Mouse (Mus musculus) liver, embryonic 12.5 days (tissue): ENCODE results near the gene D930020B18Rik. TPM values are rescaled to one million over a fixed set of nuclear protein-coding genes. Genes with fewer than 3 reads are reported as not detected.

Source experiments
- ATAC-seq: fragments of 200-750 bp; cut with Nextera tagmentation; 2 replicates; pipeline ENCODE4 v1.8.0; 2017; ENCODE audit warnings: moderate number of reproducible peaks, mild to moderate bottlenecking, moderate library complexity
- H3K27ac ChIP-seq: fragments of 300-500 bp; sonication (generic); 2 replicates; pipeline ENCODE4 v1.5.1; 2016; ENCODE audit warnings: mild to moderate bottlenecking
- H3K27me3 ChIP-seq: fragments of 300-500 bp; sonication (generic); replicated peaks from 2 replicates; pipeline ENCODE4 v1.6.1; 2016; ENCODE audit warnings: mild to moderate bottlenecking, moderate library complexity
- H3K36me3 ChIP-seq: fragments of 300-500 bp; sonication (generic); 2 replicates; pipeline ENCODE4 v1.6.1; 2016; ENCODE audit warnings: mild to moderate bottlenecking, moderate library complexity
- H3K4me1 ChIP-seq: fragments of 300-500 bp; sonication (generic); 2 replicates; pipeline ENCODE4 v1.6.1; 2016
- H3K4me2 ChIP-seq: fragments of 300-500 bp; sonication (generic); 2 replicates; pipeline ENCODE4 v1.6.1; 2016; ENCODE audit warnings: mild to moderate bottlenecking, moderate library complexity
- H3K4me3 ChIP-seq: fragments of 300-500 bp; sonication (generic); 2 replicates; pipeline ENCODE4 v1.5.1; 2016; ENCODE audit warnings: mild to moderate bottlenecking, moderate library complexity
- H3K9ac ChIP-seq: fragments of 300-500 bp; sonication (generic); 2 replicates; pipeline ENCODE4 v1.6.1; 2016; ENCODE audit warnings: mild to moderate bottlenecking, moderate library complexity
- H3K9me3 ChIP-seq: fragments of 300-500 bp; sonication (generic); replicated peaks from 2 replicates; pipeline ENCODE4 v1.6.1; 2016; ENCODE audit warnings: mild to moderate bottlenecking, moderate library complexity
- WGBS: fragments of 180-500 bp; shearing (Covaris S2); methylation state at CpG from one replicate; pipeline ENCODE4 v1.1.7; 2016; ENCODE audit not compliant: insufficient replicate concordance; 5-methylcytosine and 5-hydroxymethylcytosine counted together
- polyA plus RNA-seq: library from polyadenylated mRNA; unstranded; fragments of >200 nt; fragmentation: Nextera tagmentation; extraction: Ambion mirVana; gene quantifications from 2 replicates; pipeline ENCODE4 v1.2.1, GENCODE M21; 2016

Gene D930020B18Rik
- polyA plus RNA-seq, 1 experiment from 2014 or later, result 0.11 TPM

GRCm38 (mm10) chr10:121640944-121641271, 480 bp upstream of the D930020B18Rik start:
- ATAC-seq, result no peak
- 19% methylated on average over 10 of the region's 10 CpGs for WGBS
- H3K27ac ChIP-seq, result no peak overlapping the region
- no peaks in the 10 kb centered on the region for H3K36me3 ChIP-seq
- peaks cover 17% of the 10 kb centered on the region for H3K4me1 ChIP-seq
- H3K27me3 ChIP-seq, result peaks cover 47% of the 10 kb centered on the region
- H3K4me3 ChIP-seq, result peak overlapping the region; percentile 60
- H3K9me3 ChIP-seq, result no peaks in the 10 kb centered on the region
- no peak overlapping the region for H3K9ac ChIP-seq
- peak overlapping the region; percentile 91 for H3K4me2 ChIP-seq

GRCm38 (mm10) chr10:121642054-121642947, 913 bp downstream of the D930020B18Rik start:
- Histone ChIP-seq H3K9ac (peak overlapping the region; percentile 50; the same call in 1 of the 2 replicates), H3K27ac (no peak overlapping the region), H3K27me3 (peaks cover 47% of the 10 kb centered on the region), H3K36me3 (no peaks in the 10 kb centered on the region), H3K9me3 (no peaks in the 10 kb centered on the region), H3K4me1 (peaks cover 17% of the 10 kb centered on the region), H3K4me2 (peak overlapping the region; percentile 91), H3K4me3 (peak overlapping the region; percentile 60)
- ATAC-seq, result no peak
- 7% methylated on average over 28 of the region's 28 CpGs for WGBS

GRCm38 (mm10) chr10:121646294-121646693, 4.9 kb downstream of the D930020B18Rik start:
- peaks cover 11% of the 10 kb centered on the region for H3K4me1 ChIP-seq
- H3K36me3 ChIP-seq, result no peaks in the 10 kb centered on the region
- no peak overlapping the region for H3K4me2 ChIP-seq
- H3K27me3 ChIP-seq, result peaks cover 32% of the 10 kb centered on the region
- ATAC-seq, result no peak
- no peak overlapping the region for H3K9ac ChIP-seq
- H3K27ac ChIP-seq, result no peak overlapping the region
- H3K9me3 ChIP-seq, result no peaks in the 10 kb centered on the region
- H3K4me3 ChIP-seq, result no peak overlapping the region
- WGBS, result 9% methylated on average over 6 of the region's 6 CpGs

GRCm38 (mm10) chr10:121653079-121653478, 11.7 kb downstream of the D930020B18Rik start:
- H3K36me3 ChIP-seq, result no peaks in the 10 kb centered on the region
- ATAC-seq, result no peak
- no peaks in the 10 kb centered on the region for H3K9me3 ChIP-seq
- no peaks in the 10 kb centered on the region for H3K4me1 ChIP-seq
- no peak overlapping the region for H3K4me2 ChIP-seq
- H3K4me3 ChIP-seq, result no peak overlapping the region
- no peaks in the 10 kb centered on the region for H3K27me3 ChIP-seq
- 56% methylated on average over 1 of the region's 1 CpGs for WGBS
- H3K27ac ChIP-seq, result no peak overlapping the region
- no peak overlapping the region for H3K9ac ChIP-seq

GRCm38 (mm10) chr10:121655907-121656306, 14.5 kb downstream of the D930020B18Rik start:
- no peaks in the 10 kb centered on the region for H3K4me1 ChIP-seq
- WGBS, result 73% methylated on average over 4 of the region's 4 CpGs
- no peaks in the 10 kb centered on the region for H3K9me3 ChIP-seq
- no peaks in the 10 kb centered on the region for H3K27me3 ChIP-seq
- no peak overlapping the region for H3K27ac ChIP-seq
- no peak overlapping the region for H3K9ac ChIP-seq
- no peaks in the 10 kb centered on the region for H3K36me3 ChIP-seq
- H3K4me2 ChIP-seq, result no peak overlapping the region
- no peak overlapping the region for H3K4me3 ChIP-seq
- no peak for ATAC-seq

- Histone ChIP-seq H3K36me3 (no peaks in the 10 kb centered on the region), H3K4me3 (no peak overlapping the region), H3K27ac (no peak overlapping the region), H3K9ac (no peak overlapping the region), H3K4me2 (no peak overlapping the region), H3K4me1 (no peaks in the 10 kb centered on the region), H3K9me3 (no peaks in the 10 kb centered on the region), H3K27me3 (no peaks in the 10 kb centered on the region)
- WGBS, result 67% methylated on average over 2 of the region's 2 CpGs
- no peak for ATAC-seq
These were observed 21.3 kb downstream of the D930020B18Rik start for GRCm38 (mm10) chr10:121662711-121663110.

- H3K9me3 ChIP-seq, result no peaks in the 10 kb centered on the region
- no peaks in the 10 kb centered on the region for H3K4me1 ChIP-seq
- no peaks in the 10 kb centered on the region for H3K27me3 ChIP-seq
- no peak for ATAC-seq
- no peak overlapping the region for H3K4me2 ChIP-seq
- no peaks in the 10 kb centered on the region for H3K36me3 ChIP-seq
- H3K27ac ChIP-seq, result no peak overlapping the region
- no peak overlapping the region for H3K9ac ChIP-seq
- 69% methylated on average over 13 of the region's 13 CpGs for WGBS
- no peak overlapping the region for H3K4me3 ChIP-seq
These were observed 22.2 kb downstream of the D930020B18Rik start for GRCm38 (mm10) chr10:121663599-121663998.

GRCm38 (mm10) chr10:121665631-121666145, 24.3 kb downstream of the D930020B18Rik start:
- Histone ChIP-seq H3K9ac (no peak overlapping the region), H3K9me3 (no peaks in the 10 kb centered on the region), H3K4me1 (no peaks in the 10 kb centered on the region), H3K27me3 (no peaks in the 10 kb centered on the region), H3K4me2 (no peak overlapping the region), H3K4me3 (no peak overlapping the region), H3K36me3 (no peaks in the 10 kb centered on the region), H3K27ac (no peak overlapping the region)
- 47% methylated on average over 8 of the region's 8 CpGs for WGBS
- ATAC-seq, result no peak

GRCm38 (mm10) chr10:121669103-121669502, 27.7 kb downstream of the D930020B18Rik start:
- no peaks in the 10 kb centered on the region for H3K4me1 ChIP-seq
- no peaks in the 10 kb centered on the region for H3K9me3 ChIP-seq
- H3K4me2 ChIP-seq, result no peak overlapping the region
- no peak overlapping the region for H3K9ac ChIP-seq
- no peak overlapping the region for H3K27ac ChIP-seq
- 81% methylated on average over 10 of the region's 10 CpGs for WGBS
- no peak overlapping the region for H3K4me3 ChIP-seq
- no peaks in the 10 kb centered on the region for H3K36me3 ChIP-seq
- no peak for ATAC-seq
- no peaks in the 10 kb centered on the region for H3K27me3 ChIP-seq

DNA sequence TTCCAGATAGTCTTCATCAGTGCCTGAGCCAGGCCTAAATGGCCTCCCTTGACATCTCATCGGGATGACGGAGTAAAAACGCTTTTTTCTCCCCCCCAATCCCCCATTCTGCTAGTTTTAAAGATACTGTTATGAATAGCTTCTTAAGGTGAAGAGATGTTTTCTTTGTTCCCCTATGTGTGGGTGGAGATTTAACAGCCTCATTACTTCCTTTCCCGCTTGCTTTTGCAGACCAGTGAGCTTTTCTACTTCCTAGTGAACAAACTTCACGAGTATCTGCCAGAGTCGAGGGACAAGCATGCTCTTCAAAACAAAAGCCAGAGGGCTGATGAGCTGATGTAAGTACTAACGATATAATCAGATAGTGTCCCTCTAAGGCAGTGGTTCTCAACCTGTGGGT, 35.6 kb downstream of the D930020B18Rik start:
- no peak overlapping the region for H3K4me2 ChIP-seq
- WGBS, result 48% methylated on average over 7 of the region's 7 CpGs
- no peaks in the 10 kb centered on the region for H3K9me3 ChIP-seq
- no peaks in the 10 kb centered on the region for H3K36me3 ChIP-seq
- ATAC-seq, result no peak
- no peaks in the 10 kb centered on the region for H3K4me1 ChIP-seq
- H3K27ac ChIP-seq, result no peak overlapping the region
- no peak overlapping the region for H3K4me3 ChIP-seq
- no peaks in the 10 kb centered on the region for H3K27me3 ChIP-seq
- H3K9ac ChIP-seq, result no peak overlapping the region

GRCm38 (mm10) chr10:121680902-121681301, 39.5 kb downstream of the D930020B18Rik start:
- H3K4me1 ChIP-seq, result no peaks in the 10 kb centered on the region
- H3K27me3 ChIP-seq, result no peaks in the 10 kb centered on the region
- 49% methylated on average over 2 of the region's 2 CpGs for WGBS
- H3K4me2 ChIP-seq, result no peak overlapping the region
- H3K4me3 ChIP-seq, result no peak overlapping the region
- H3K27ac ChIP-seq, result no peak overlapping the region
- ATAC-seq, result no peak
- H3K9me3 ChIP-seq, result no peaks in the 10 kb centered on the region
- no peak overlapping the region for H3K9ac ChIP-seq
- no peaks in the 10 kb centered on the region for H3K36me3 ChIP-seq

GRCm38 (mm10) chr10:121682539-121682938, 41.2 kb downstream of the D930020B18Rik start:
- 58% methylated on average over 10 of the region's 10 CpGs for WGBS
- ATAC-seq, result no peak
- Histone ChIP-seq H3K9ac (no peak overlapping the region), H3K27ac (no peak overlapping the region), H3K4me2 (no peak overlapping the region), H3K4me3 (no peak overlapping the region), H3K9me3 (no peaks in the 10 kb centered on the region), H3K27me3 (no peaks in the 10 kb centered on the region), H3K36me3 (no peaks in the 10 kb centered on the region), H3K4me1 (no peaks in the 10 kb centered on the region)
